Mouse (Mus musculus) stomach, postnatal 0 days (tissue): ENCODE data around the gene Tspan18. TPM values are rescaled to one million over a fixed set of nuclear protein-coding genes. Genes with fewer than 3 reads are reported as not detected.
A peak's percentile ranks its signal among the peaks of the same experiment; 100 is the strongest.

Experiments used
- ATAC-seq: fragments of 200-750 bp; cut with Nextera tagmentation; 2 replicates; pipeline ENCODE4 v1.8.0; 2017; ENCODE audit not compliant: low FRiP score, low TSS enrichment
- DNase-seq: peaks from one replicate; pipeline ENCODE4 v3.0.0-alpha.2; 2016; ENCODE audit warnings: low spot score
- H3K27ac ChIP-seq: fragments of 300-500 bp; sonication (generic); replicated peaks from 2 replicates; pipeline ENCODE4 v1.5.1; 2014; ENCODE audit warnings: mild to moderate bottlenecking, control low read depth
- H3K27me3 ChIP-seq: fragments of 300-500 bp; sonication (generic); 2 replicates; pipeline ENCODE4 v1.6.1; 2014; ENCODE audit warnings: low read length; ENCODE audit not compliant: control insufficient read depth, insufficient read depth
- H3K36me3 ChIP-seq: fragments of 300-500 bp; sonication (generic); 2 replicates; pipeline ENCODE4 v1.6.1; 2014; ENCODE audit warnings: low read length, mixed read lengths; ENCODE audit not compliant: control insufficient read depth, insufficient read depth
- H3K4me1 ChIP-seq: fragments of 300-500 bp; sonication (generic); replicated peaks from 2 replicates; pipeline ENCODE4 v1.6.1; 2014; ENCODE audit warnings: antibody characterized with exemption; ENCODE audit not compliant: control insufficient read depth, insufficient read depth
- H3K4me2 ChIP-seq: fragments of 300-500 bp; sonication (generic); replicated peaks from 2 replicates; pipeline ENCODE4 v1.6.1; 2014; ENCODE audit warnings: low read depth, mild to moderate bottlenecking, control low read depth, moderate library complexity
- H3K4me3 ChIP-seq: fragments of 300-500 bp; sonication (generic); 2 replicates; pipeline ENCODE4 v1.5.1; 2014; ENCODE audit warnings: low read depth, low read length, control low read depth
- H3K9ac ChIP-seq: fragments of 300-500 bp; sonication (generic); 2 replicates; pipeline ENCODE4 v1.6.1; 2014; ENCODE audit warnings: mild to moderate bottlenecking, low read length, control low read depth, mixed read lengths
- H3K9me3 ChIP-seq: fragments of 300-500 bp; sonication (generic); 2 replicates; pipeline ENCODE4 v1.6.1; 2016; ENCODE audit warnings: low read length; ENCODE audit not compliant: control insufficient read depth
- CTCF ChIP-seq: IDR thresholded peaks from 2 replicates; pipeline ENCODE4 v1.5.1; 2016; ENCODE audit warnings: antibody characterized with exemption, low read depth, mild to moderate bottlenecking, moderate library complexity
- EP300 ChIP-seq: optimal IDR thresholded peaks from 2 replicates; pipeline ENCODE3; 2016; ENCODE audit warnings: antibody characterized with exemption
- WGBS: fragments of 180-500 bp; shearing (Covaris S2); extraction: QIAGEN DNeasy Blood & Tissue Kit; methylation state at CpG from one replicate; pipeline ENCODE4 v1.1.7; 2014; 5-methylcytosine and 5-hydroxymethylcytosine counted together
- polyA plus RNA-seq: library from polyadenylated mRNA; unstranded; fragments of >200 nt; fragmentation: Nextera tagmentation; extraction: Ambion mirVana; gene quantifications from 2 replicates; pipeline ENCODE4 v1.2.1, GENCODE M21; 2015

The Tspan18 gene
- polyA plus RNA-seq, 1 experiment from 2014 or later: 8.7 TPM

DNA sequence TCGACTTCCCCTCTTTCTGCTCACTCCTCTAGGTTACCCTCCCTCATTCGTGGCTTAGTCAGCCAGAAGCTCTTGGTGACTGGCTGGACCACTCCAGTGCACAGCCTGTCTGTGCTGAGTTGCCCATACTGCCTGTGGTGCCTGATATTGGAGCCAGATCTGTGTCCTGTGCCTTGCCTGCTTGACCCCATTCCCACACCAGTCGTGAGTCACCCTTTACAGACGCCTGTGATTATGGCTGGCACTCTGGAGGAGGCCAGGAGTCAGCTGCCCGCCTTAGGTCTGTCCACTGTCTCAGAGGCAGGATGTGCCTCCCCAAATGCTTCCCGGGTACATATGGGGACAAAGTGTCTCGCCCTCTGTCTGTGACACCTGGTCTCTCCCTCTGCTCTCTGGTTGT lies 17.0 kb upstream of the Tspan18 start:
- H3K4me1 ChIP-seq: no peaks in the 10 kb centered on the region
- no peak overlapping the region for H3K4me3 ChIP-seq
- DNase-seq: no peak
- 62% methylated on average over 7 of the region's 7 CpGs for WGBS
- H3K36me3 ChIP-seq: no peaks in the 10 kb centered on the region
- no peaks in the 10 kb centered on the region for H3K9me3 ChIP-seq
- H3K27ac ChIP-seq: no peak overlapping the region
- TF ChIP-seq CTCF (no peak), EP300 (no peak)
- 0 out of 2 replicates have a peak, but pooled peaks have one; percentile 31 for ATAC-seq
- no peak overlapping the region for H3K9ac ChIP-seq
- H3K4me2 ChIP-seq: no peak overlapping the region
- H3K27me3 ChIP-seq: no peaks in the 10 kb centered on the region

DNA sequence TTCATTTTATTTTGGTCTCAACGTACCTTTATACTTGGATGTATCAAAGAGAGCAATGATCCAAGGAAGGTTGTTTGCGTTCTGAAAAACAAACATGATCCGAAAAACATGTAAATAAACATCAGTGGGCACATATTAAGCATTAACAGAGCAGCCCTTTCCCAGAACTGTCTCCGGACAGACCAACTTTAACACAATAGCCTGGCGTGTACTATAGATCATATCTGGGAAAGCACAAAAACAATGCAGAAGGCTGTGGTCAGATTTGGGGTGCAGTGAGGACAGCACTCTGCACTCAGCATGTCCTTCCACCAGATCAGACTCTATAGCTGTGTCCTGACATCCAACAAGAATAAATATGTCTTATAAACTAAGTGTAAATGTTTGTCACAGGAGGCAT lies 12.7 kb upstream of the Tspan18 start:
- H3K4me2 ChIP-seq: no peak overlapping the region
- no peak overlapping the region for H3K4me3 ChIP-seq
- no peaks in the 10 kb centered on the region for H3K36me3 ChIP-seq
- H3K27me3 ChIP-seq: no peaks in the 10 kb centered on the region
- DNase-seq (no peak), ATAC-seq (no peak)
- H3K9me3 ChIP-seq: no peaks in the 10 kb centered on the region
- H3K27ac ChIP-seq: no peak overlapping the region
- WGBS: 73% methylated on average over 5 of the region's 5 CpGs
- H3K9ac ChIP-seq: no peak overlapping the region
- no peaks in the 10 kb centered on the region for H3K4me1 ChIP-seq
- TF ChIP-seq CTCF (no peak), EP300 (no peak)

DNA sequence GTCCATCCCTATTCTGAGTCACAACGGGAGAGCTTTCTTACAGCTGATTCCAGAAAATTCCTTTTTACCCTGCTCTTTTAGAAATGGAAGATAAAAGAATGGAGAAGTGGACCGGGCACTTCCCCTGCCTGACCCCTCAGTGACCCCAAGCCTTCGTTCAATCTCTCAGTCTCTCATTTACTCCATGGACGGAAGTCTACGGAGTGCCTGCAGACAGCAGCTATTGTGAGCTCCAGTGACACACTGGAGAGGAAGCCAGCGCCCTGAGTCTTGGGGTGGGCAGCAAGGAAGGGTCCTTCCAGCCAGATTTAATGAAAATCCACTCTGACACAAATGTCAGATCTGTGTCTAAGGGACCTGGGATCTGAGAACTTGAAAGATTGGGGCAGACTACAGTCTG lies 12.3 kb upstream of the Tspan18 start:
- ATAC-seq (no peak), DNase-seq (no peak)
- Histone ChIP-seq H3K9ac (no peak overlapping the region), H3K4me1 (no peaks in the 10 kb centered on the region), H3K27ac (no peak overlapping the region), H3K36me3 (no peaks in the 10 kb centered on the region), H3K4me3 (no peak overlapping the region), H3K9me3 (no peaks in the 10 kb centered on the region), H3K27me3 (no peaks in the 10 kb centered on the region), H3K4me2 (no peak overlapping the region)
- 35% methylated on average over 6 of the region's 6 CpGs for WGBS
- TF ChIP-seq EP300: no peak
- no peak for TF ChIP-seq CTCF

DNA sequence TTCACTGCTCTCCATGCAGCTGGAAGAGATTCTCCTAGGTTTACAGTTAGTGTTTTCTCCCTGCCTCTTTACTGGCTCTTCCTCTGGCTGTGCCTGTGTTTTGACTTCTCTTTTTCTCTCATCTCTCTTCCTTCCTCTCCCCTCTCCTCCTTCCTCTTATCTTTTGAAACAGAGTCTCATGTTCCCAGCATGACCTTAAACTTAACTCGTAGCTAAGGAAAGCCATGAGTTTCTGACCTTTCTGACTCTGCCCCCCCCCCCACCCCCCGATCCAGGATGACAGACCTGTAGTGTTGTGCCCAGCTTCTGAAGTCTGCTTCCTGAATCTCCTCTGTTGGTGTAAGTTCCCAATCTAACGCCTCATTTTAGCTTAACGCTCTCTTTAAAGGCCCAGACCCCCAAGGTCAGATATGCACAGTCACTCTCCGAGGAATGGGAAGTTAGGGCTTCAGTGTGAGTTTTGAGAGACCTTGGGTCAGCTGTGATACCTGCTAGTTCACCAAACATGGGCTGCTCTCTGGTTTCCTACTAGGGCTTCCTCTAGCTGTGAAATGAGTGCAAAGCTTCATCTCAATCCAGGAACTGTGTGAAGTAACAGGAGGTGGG lies 11.5 kb upstream of the Tspan18 start:
- Histone ChIP-seq H3K4me3 (no peak overlapping the region), H3K4me1 (no peaks in the 10 kb centered on the region), H3K9me3 (no peaks in the 10 kb centered on the region), H3K4me2 (no peak overlapping the region), H3K27me3 (no peaks in the 10 kb centered on the region), H3K27ac (no peak overlapping the region), H3K36me3 (no peaks in the 10 kb centered on the region), H3K9ac (no peak overlapping the region)
- ATAC-seq: no peak
- WGBS: 64% methylated on average over 5 of the region's 5 CpGs
- DNase-seq: no peak
- TF ChIP-seq CTCF: no peak
- TF ChIP-seq EP300: no peak

DNA sequence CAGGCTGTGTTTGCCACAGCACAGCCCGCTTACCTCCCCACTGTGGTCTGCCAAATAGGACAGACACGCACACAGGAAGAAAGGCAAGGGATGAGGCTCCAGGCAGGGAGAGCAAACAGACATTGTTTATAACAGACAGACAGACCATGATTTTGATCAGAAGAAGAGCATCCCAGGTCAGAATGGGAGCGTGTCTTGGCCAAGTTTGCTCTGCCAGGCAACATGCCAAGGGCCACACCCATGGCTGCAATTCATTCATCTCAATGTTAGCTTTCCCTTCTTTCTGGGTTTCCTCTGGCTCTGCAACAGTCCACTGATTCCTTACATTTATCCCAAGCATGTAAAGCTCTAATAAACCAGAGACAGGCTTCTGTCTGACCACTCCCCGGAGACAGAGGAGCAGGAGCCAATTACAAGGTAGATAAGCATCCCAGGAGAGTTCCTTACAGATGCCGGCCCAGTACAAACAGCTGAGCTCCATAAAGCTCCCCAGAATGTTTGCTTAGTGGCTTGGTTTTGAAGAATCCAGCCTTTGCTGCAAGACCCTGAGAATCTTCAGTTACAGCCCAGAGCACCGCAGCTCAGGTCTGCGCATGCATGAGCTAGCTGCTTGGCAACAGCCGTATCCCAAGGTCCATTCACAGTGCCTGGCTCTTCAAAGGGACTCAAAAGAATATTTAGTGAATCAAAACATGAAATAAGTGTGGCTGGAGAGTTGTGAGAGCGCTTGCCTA lies 5.2 kb upstream of the Tspan18 start:
- Histone ChIP-seq H3K4me3 (no peak overlapping the region), H3K9me3 (no peaks in the 10 kb centered on the region), H3K4me2 (no peak overlapping the region), H3K9ac (no peak overlapping the region), H3K36me3 (no peaks in the 10 kb centered on the region), H3K4me1 (0 out of 2 replicates have a peak, but pooled peaks cover 7% of the 10 kb centered on the region), H3K27me3 (no peaks in the 10 kb centered on the region), H3K27ac (no peak overlapping the region)
- TF ChIP-seq EP300: no peak
- no peak for TF ChIP-seq CTCF
- ATAC-seq (no peak), DNase-seq (peak; percentile 32)
- 42% methylated on average over 9 of the region's 9 CpGs for WGBS

DNA sequence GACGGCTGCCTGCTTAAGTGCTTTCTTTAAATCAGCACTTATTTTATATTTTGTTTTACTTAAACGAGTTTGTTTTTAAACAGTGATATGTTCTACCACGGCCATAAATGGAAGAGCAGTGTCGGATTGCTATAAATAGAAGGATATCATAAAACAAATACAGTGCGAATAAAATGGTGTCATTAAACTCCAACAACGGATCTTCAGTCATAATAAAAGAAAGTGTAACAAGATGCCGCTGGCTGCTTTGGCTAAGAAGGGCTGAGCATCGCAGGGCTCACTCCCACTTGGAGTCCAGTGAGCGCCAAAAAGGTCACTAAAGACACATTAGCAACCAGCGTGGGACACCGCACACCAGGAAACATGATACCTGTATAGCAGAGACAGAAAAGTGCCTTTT lies 1.7 kb upstream of the Tspan18 start:
- Histone ChIP-seq H3K27ac (no peak overlapping the region), H3K9me3 (no peaks in the 10 kb centered on the region), H3K36me3 (no peaks in the 10 kb centered on the region; the same call in 1 of the 2 replicates), H3K4me2 (no peak overlapping the region), H3K9ac (no peak overlapping the region), H3K4me1 (0 out of 2 replicates have a peak, but pooled peaks cover 7% of the 10 kb centered on the region), H3K27me3 (no peaks in the 10 kb centered on the region), H3K4me3 (no peak overlapping the region)
- no peak for TF ChIP-seq CTCF
- TF ChIP-seq EP300: no peak
- no peak for ATAC-seq
- DNase-seq: no peak
- 56% methylated on average over 11 of the region's 11 CpGs for WGBS
